Mouse (Mus musculus) T-helper 17 cell (primary cell): ENCODE measurements at regions not wholly inside any gene's neighbourhood (a gene's known extent, or its start where the extent isn't known, plus 50 kb on each side); places are given as distances from the start of the nearest gene placed in this dataset.

Source experiments
- in situ Hi-C, 2 experiments: fragments of 300-600 bp; cut with MboI, MseI; formaldehyde crosslinking; loops; 1 replicate in 1 of 2; 2 replicates in 1 of 2; pipeline ENCODE4 v1.15.1; 2025; ENCODE audit warnings: high pct_unique_total_duplicates in 2 of 2

- in situ Hi-C loops, result loop anchor here in 1 of 2 experiments (25.0 kb wide), 1 partner anchor 822 kb away; no protein-coding TSS in a partner anchor
Measured at GRCm38 (mm10) chr7:51783923-51784686, 77.7 kb upstream of the Gas2 start.

GRCm38 (mm10) chr7:51790690-51791560 is 70.9 kb upstream of the Gas2 start:
- in situ Hi-C loops, result loop anchor here in 1 of 2 experiments (25.0 kb wide), 1 partner anchor 829 kb away; no protein-coding TSS in a partner anchor

GRCm38 (mm10) chr7:51791561-51791863 is 70.3 kb upstream of the Gas2 start:
- in situ Hi-C loops, result loop anchor here in 1 of 2 experiments (25.0 kb wide), 1 partner anchor 829 kb away; no protein-coding TSS in a partner anchor
